ENCODE assay signal across 24 mouse cellular contexts in genomic region chr6:141615348-141615747, GRCm38 (mm10). TPM values are rescaled to one million over a fixed set of nuclear protein-coding genes. Genes with fewer than 3 reads are reported as not detected.
DNase-seq lines count a peak whose midpoint lies in the region; ATAC-seq lines count a peak whose summit lies in the region.
"Had no signal": no experiment of that assay in that cellular context is flagged by ENCODE, and none has a peak within 500 bp of the region (broad histone marks: within the 10 kb centered on the region; RNA-seq: fewer than 3 reads in every experiment).

No protein-coding gene starts in this region.

- no peak overlapping the region for H3K4me2 ChIP-seq in kidney, embryonic 16.5 days (replicated peaks; ENCODE audit: low read depth, low read length)
- H3K4me2 ChIP-seq: forebrain, embryonic 13.5 days; heart, embryonic 11.5 days; heart, embryonic 15.5 days; hindbrain, embryonic 14.5 days had no signal

- no peaks in the 10 kb centered on the region for H3K9me3 ChIP-seq in kidney, embryonic 16.5 days (ENCODE audit: low read length)
- H3K9me3 ChIP-seq: embryonic facial prominence, embryonic 10.5 days; forebrain, embryonic 13.5 days; heart, embryonic 15.5 days; hindbrain, embryonic 10.5 days had no signal

- no peaks in the 10 kb centered on the region for H3K36me3 ChIP-seq in kidney, embryonic 16.5 days (ENCODE audit: insufficient read depth, low read length)
- H3K36me3 ChIP-seq: embryonic facial prominence, embryonic 10.5 days; G1E; heart, embryonic 15.5 days; hindbrain, embryonic 10.5 days had no signal

- intact Hi-C loops in left cerebral cortex, postnatal 4 days (cut with DNase I), result no loop called here

- H3K27ac ChIP-seq in kidney, embryonic 16.5 days (ENCODE audit: low read length), result no peak overlapping the region
- H3K27ac ChIP-seq: embryonic facial prominence, embryonic 10.5 days; forebrain, embryonic 13.5 days; heart, adult 2 months; heart, embryonic 15.5 days; hindbrain, embryonic 10.5 days; hindbrain, embryonic 14.5 days had no signal

- H3K4me3 ChIP-seq in kidney, embryonic 16.5 days (ENCODE audit: low read length), result no peak overlapping the region
- H3K4me3 ChIP-seq: embryonic facial prominence, embryonic 10.5 days; forebrain, embryonic 13.5 days; heart, adult 2 months; heart, embryonic 15.5 days; hindbrain, embryonic 10.5 days had no signal

- no peaks in the 10 kb centered on the region for H3K4me1 ChIP-seq in kidney, embryonic 16.5 days (ENCODE audit: insufficient read depth, low read length)
- H3K4me1 ChIP-seq: embryonic facial prominence, embryonic 10.5 days; forebrain, embryonic 13.5 days; heart, embryonic 15.5 days; hindbrain, embryonic 10.5 days had no signal

- WGBS in kidney, embryonic 16.5 days, result 80% methylated on average over 3 of the region's 3 CpGs

- no peak overlapping the region for H3K9ac ChIP-seq in kidney, embryonic 16.5 days (replicated peaks; ENCODE audit: low read length)
- H3K9ac ChIP-seq: forebrain, embryonic 13.5 days; forebrain, postnatal 0 days; heart, embryonic 15.5 days; hindbrain, embryonic 14.5 days had no signal

- ATAC-seq in kidney, embryonic 16.5 days (ENCODE audit: low FRiP score, low TSS enrichment), result no peak
- ATAC-seq: CD4-positive, CD25-positive, alpha-beta regulatory T cell, adult 4 months; forebrain, embryonic 13.5 days; forebrain, postnatal 0 days had no signal

- DNase-seq in adrenal gland, adult 2 months, result peak; percentile 17
- DNase-seq in adrenal gland, postnatal 4 days (ENCODE audit: low spot score in 2 of 2), result no peak
- peak; percentile 5 for DNase-seq in kidney, adult 9 months
- peak; percentile 21 for DNase-seq in adrenal gland, postnatal 14 days
- peak; percentile 33 for DNase-seq in yolk sac, embryonic 10.5 days (ENCODE audit: low spot score)
- no peak for DNase-seq in left cerebral cortex, postnatal 4 days
- DNase-seq: B cell, adult 2 months; cerebellum, adult 2 months; cerebellum, postnatal 10 days; forebrain, postnatal 0 days; gastrocnemius, postnatal 14 days; heart, adult 2 months had no signal

- H3K27me3 ChIP-seq in kidney, embryonic 16.5 days (ENCODE audit: insufficient read depth, low read length), result no peaks in the 10 kb centered on the region
- H3K27me3 ChIP-seq: forebrain, embryonic 13.5 days; heart, embryonic 15.5 days had no signal

RNA-seq across cellular contexts. Expression of gene Slco1b2, which starts 14.0 kb away (rescaled TPM):
- total RNA-seq in adrenal gland, adult 2 months (2021), result 1 to 10 TPM in 1 of 2 experiments, under 1 TPM in 1; 0.90 to 1.6 TPM
- not detected in 2 replicates for polyA plus RNA-seq in adrenal gland, adult 2 months (2012; rRNA removed)
- total RNA-seq in adrenal gland, postnatal 4 days (2021), result 10 to 100 TPM in 1 of 2 experiments, under 1 TPM in 1; 0.62 to 17.0 TPM
- polyA plus RNA-seq in kidney, embryonic 16.5 days (2015; fragmentation: Nextera tagmentation; extraction: Ambion mirVana), result not detected in 2 replicates
- 3.4 and 53.0 TPM in 2 replicates for total RNA-seq in adrenal gland, postnatal 14 days (2021)
- under 1 TPM in 1 of 2 experiments, not detected in 1; 0.10 TPM for total RNA-seq in left cerebral cortex, postnatal 4 days (2021)
- total RNA-seq: gastrocnemius, postnatal 14 days; heart, adult 2 months; heart, postnatal 25 days had no signal
- polyA plus RNA-seq: CD4-positive, CD25-positive, alpha-beta regulatory T cell, adult 4 months; embryonic facial prominence, embryonic 10.5 days; embryonic facial prominence, embryonic 14.5 days; forebrain, embryonic 13.5 days; forebrain, postnatal 0 days; G1E; gonadal fat pad, adult 2 months; heart, adult 2 months; heart, embryonic 11.5 days; heart, embryonic 15.5 days; hindbrain, embryonic 10.5 days; hindbrain, embryonic 14.5 days had no signal

Comparison
In these comparisons a context has a peak if more than half of its experiments do, and no peak if none do; other contexts are left out.
1. DNase-seq: peak in adrenal gland, adult 2 months (single experiment), kidney, adult 9 months (single experiment), adrenal gland, postnatal 14 days (single experiment) and yolk sac, embryonic 10.5 days (single experiment); none in adrenal gland, postnatal 4 days (0 of 2) and left cerebral cortex, postnatal 4 days (single experiment).